Mouse (Mus musculus) myocyte (in vitro differentiated cells): ENCODE results near the gene Mtmr10.

ENCODE experiments used
- MYOG ChIP-seq, 3 experiments: IDR thresholded peaks; one replicate each; pipeline ENCODE4 v1.6.1; 2011; ENCODE audit warnings: control low read depth in 2 of 3, low read depth in 2 of 3, mild to moderate bottlenecking in 2 of 3; ENCODE audit not compliant: insufficient read length in 2 of 3, control insufficient read depth in 1 of 3, insufficient read depth in 1 of 3
- POLR2A ChIP-seq: IDR thresholded peaks from one replicate; pipeline ENCODE4 v1.6.1; 2011; ENCODE audit warnings: low read depth, mild to moderate bottlenecking, control low read depth, moderate library complexity; ENCODE audit not compliant: insufficient read length
- POLR2AphosphoS2 ChIP-seq: IDR thresholded peaks from one replicate; pipeline ENCODE4 v1.6.1; 2011; ENCODE audit warnings: low read depth, control low read depth; ENCODE audit not compliant: insufficient read length
- TCF3 ChIP-seq: IDR thresholded peaks from one replicate; pipeline ENCODE4 v1.6.1; 2011; ENCODE audit warnings: low read depth, control low read depth; ENCODE audit not compliant: insufficient read length

- peak; percentile 93 for TF ChIP-seq POLR2A
- no peak for TF ChIP-seq TCF3
- TF ChIP-seq POLR2AphosphoS2: peak; percentile 93
- TF ChIP-seq MYOG (IDR thresholded peaks at IDR 0.05; ENCODE audit: control insufficient read depth in 1 of 3, insufficient read depth in 1 of 3, insufficient read length in 2 of 3, low read depth in 2 of 3): no peak
These were observed 86.5 kb downstream of the Mtmr10 start, which contains the start of gene Fan1 for GRCm38 (mm10) chr7:64373830-64374562.
